Mouse (Mus musculus): ENCODE results near the gene Syf2. TPM values are rescaled to one million over a fixed set of nuclear protein-coding genes. Genes with fewer than 3 reads are reported as not detected.

The Syf2 gene
- 100 to 1,000 TPM; 123 to 124 TPM for total RNA-seq (2023)

GRCm38 (mm10) chr4:134930684-134931481 is at the start of gene Syf2:
TSS of gene Syf2 (plus strand) at chr4:134930898.

DNA sequence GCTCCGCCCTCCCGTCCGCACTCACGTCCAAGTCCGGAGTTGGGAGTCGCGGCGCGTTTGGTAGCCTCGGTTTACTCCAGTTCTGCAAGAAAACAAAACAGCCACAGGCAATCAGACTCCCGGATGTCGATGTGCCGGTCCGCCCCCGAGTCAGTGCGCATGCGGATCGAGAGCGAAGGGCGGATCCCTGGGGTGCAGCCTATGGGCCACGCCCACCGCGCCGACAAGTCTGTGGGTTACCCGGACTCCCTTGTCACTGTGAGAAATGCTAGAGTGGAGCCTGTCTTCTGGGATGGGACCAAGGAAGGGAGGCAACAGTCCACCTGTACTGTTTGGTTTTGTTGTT is 15.9 kb upstream of the Syf2 start, which contains the start of gene Tmem50a:
TSS of gene Tmem50a (minus strand) at position 161 of the 346 bp plus-strand sequence.

GRCm38 (mm10) chr4:134923258-134924018 is 7.3 kb upstream of the Syf2 start, which contains the start of gene Rsrp1:
TSS of gene Rsrp1 (plus strand) at chr4:134923592.

Other genes with a start within 250 kb of the Syf2 start
- gene Man1c1, start 226.6 kb upstream of the Syf2 start, total RNA-seq (2023): 10 to 100 TPM; 33.2 to 36.2 TPM
- gene Ldlrap1, start 162.9 kb upstream of the Syf2 start, total RNA-seq (2023): 10 to 100 TPM; 30.4 to 40.2 TPM
- gene Maco1, start 77.6 kb upstream of the Syf2 start, total RNA-seq (2023): 10 to 100 TPM; 10.5 to 11.5 TPM
- gene Rhd, start 66.4 kb upstream of the Syf2 start, total RNA-seq (2023): 10 to 100 TPM in 1 of 2 experiments, 1 to 10 TPM in 1; 7.2 to 24.1 TPM
- gene Tmem50a, start 15.9 kb upstream of the Syf2 start, total RNA-seq (2023): 100 to 1,000 TPM; 152 to 163 TPM
- gene Rsrp1, start 7.3 kb upstream of the Syf2 start, total RNA-seq (2023): 100 to 1,000 TPM; 458 to 475 TPM
- gene Runx3, start 189.8 kb downstream of the Syf2 start, total RNA-seq (2023): 10 to 100 TPM; 15.4 to 17.2 TPM

Data from neutrophil, adult 59 days (primary cell).